Mouse (Mus musculus) gastrocnemius, adult 2 months (tissue): ENCODE data around the gene Hunk. TPM values are rescaled to one million over a fixed set of nuclear protein-coding genes. Genes with fewer than 3 reads are reported as not detected.

Experiments used
- DNase-seq: peaks from one replicate; pipeline ENCODE4 v3.0.0; 2022
- H3K27ac ChIP-seq: fragments of 200-600 bp; 2 replicates; pipeline ENCODE4 v1.8.1; 2022; ENCODE audit warnings: mild to moderate bottlenecking
- H3K4me3 ChIP-seq: fragments of 200-600 bp; 2 replicates; pipeline ENCODE4 v1.8.1; 2022; ENCODE audit warnings: mild to moderate bottlenecking, moderate library complexity
- CTCF ChIP-seq: fragments of 200-600 bp; IDR thresholded peaks from 2 replicates; pipeline ENCODE4 v1.8.1; 2022; ENCODE audit warnings: antibody characterized with exemption, mild to moderate bottlenecking, moderate library complexity
- intact Hi-C: fragments of 180-260 bp; cut with DNase I; formaldehyde crosslinking; loops from one replicate; pipeline ENCODE4 v1.15.1; 2025
- total RNA-seq, 2 experiments: library from RNA; stranded (reverse); gene quantifications; 2 replicates each; pipeline ENCODE4 v1.2.3; 2021

Hunk gene
- total RNA-seq, 2 experiments from 2014 or later: 0.46 to 0.53 TPM

- no peak overlapping the region for H3K4me3 ChIP-seq
- no peak for TF ChIP-seq CTCF
- no peak for DNase-seq
- H3K27ac ChIP-seq: no peak overlapping the region
- intact Hi-C loops: no loop called here
Observed at GRCm38 (mm10) chr16:90505680-90506079, 119.9 kb downstream of the Hunk start.

GRCm38 (mm10) chr16:90511551-90512296, 125.9 kb downstream of the Hunk start:
- intact Hi-C loops: no loop called here
- peak; percentile 30 for TF ChIP-seq CTCF
- H3K4me3 ChIP-seq: peak overlapping the region; percentile 13; the same call in 1 of the 2 replicates
- H3K27ac ChIP-seq: peak overlapping the region; percentile 48; the same call in 1 of the 2 replicates
- DNase-seq: peak; percentile 44

GRCm38 (mm10) chr16:90517041-90517440, 131.2 kb downstream of the Hunk start:
- H3K27ac ChIP-seq: no peak overlapping the region
- intact Hi-C loops: no loop called here
- no peak overlapping the region for H3K4me3 ChIP-seq
- DNase-seq: no peak
- no peak for TF ChIP-seq CTCF

DNA sequence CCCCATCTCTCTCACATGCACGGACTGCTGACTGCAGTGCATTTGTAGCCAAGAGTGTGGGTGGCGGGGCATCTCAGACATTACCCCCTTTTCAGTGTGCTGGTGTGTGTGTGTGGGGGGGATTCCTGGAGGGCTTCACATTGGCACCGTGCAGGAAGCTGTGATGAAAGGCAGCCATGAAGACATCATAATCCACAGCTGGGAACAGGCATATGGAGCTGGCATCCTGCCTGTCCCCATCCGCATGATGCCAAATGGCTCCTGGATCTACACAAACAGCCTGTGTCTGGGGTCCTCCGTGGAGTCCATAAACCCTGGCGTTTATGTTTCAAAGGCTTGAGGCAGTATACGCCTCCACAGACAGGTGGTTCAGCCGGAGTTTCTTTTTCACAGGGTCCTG, 132.4 kb downstream of the Hunk start:
- TF ChIP-seq CTCF: no peak
- intact Hi-C loops: no loop called here
- Histone ChIP-seq H3K4me3 (no peak overlapping the region), H3K27ac (no peak overlapping the region)
- no peak for DNase-seq

DNA sequence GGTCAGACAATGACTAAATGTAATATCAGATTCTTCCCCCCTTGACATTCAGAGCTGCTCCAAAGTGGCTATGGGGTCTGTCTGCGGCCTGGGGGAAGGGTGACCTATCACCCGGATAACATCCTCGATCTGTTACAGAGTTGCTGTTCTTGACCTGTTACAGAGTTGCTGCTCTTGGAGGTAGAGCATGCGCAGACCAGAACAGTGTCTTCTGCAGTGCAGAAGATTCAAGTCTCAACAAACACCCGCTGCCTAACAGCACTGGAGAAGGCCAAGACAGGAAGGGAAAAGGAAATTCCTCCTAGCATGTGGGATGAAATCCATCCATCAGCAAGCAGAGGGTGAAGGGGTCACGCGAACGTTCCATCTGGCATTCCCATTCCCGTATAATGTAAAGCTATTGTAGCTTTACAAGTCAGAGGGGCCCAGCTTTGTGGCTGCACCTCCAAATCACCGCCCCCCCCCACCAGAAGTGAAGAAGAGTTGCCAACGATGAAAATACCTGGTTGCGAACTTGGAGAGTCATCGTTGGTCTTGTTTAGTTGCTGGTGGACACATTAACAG, 133.0 kb downstream of the Hunk start:
- TF ChIP-seq CTCF: no peak
- intact Hi-C loops: no loop called here
- Histone ChIP-seq H3K4me3 (no peak overlapping the region), H3K27ac (no peak overlapping the region)
- DNase-seq: no peak

- intact Hi-C loops: no loop called here
- Histone ChIP-seq H3K4me3 (no peak overlapping the region), H3K27ac (no peak overlapping the region)
- no peak for TF ChIP-seq CTCF
- no peak for DNase-seq
Observed at GRCm38 (mm10) chr16:90521191-90521950, 135.6 kb downstream of the Hunk start.

- intact Hi-C loops: no loop called here
- no peak for TF ChIP-seq CTCF
Observed at GRCm38 (mm10) chr16:90521951-90522255, 136.1 kb downstream of the Hunk start.

GRCm38 (mm10) chr16:90522575-90522974, 136.8 kb downstream of the Hunk start:
- H3K27ac ChIP-seq: no peak overlapping the region
- no peak for DNase-seq
- no peak overlapping the region for H3K4me3 ChIP-seq
- intact Hi-C loops: no loop called here
- no peak for TF ChIP-seq CTCF

More at GRCm38 (mm10) chr16:90521951-90522255, 136.1 kb downstream of the Hunk start:
- Histone ChIP-seq H3K27ac (no peak overlapping the region), H3K4me3 (no peak overlapping the region)
- DNase-seq: no peak

DNA sequence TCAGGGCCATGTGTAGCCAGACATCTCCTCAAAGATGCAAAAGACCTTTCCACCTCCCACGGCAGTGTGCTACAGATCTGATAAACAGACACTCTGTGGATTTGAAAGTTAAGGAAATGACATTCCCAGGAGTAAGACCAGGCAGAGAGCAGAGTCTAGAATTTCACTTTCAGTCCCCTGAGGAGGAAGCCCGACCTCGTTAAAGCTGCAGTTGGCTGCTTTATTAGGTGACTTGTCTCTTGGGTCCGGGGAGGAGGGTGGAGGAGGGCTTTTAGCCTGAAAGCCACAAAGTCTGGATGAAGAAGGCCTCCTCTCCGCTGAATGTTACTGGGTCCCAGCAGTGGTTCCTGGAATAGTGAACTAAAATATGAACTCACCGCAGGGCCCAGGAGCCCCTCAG, 137.6 kb downstream of the Hunk start:
- no peak for TF ChIP-seq CTCF
- Histone ChIP-seq H3K4me3 (peak overlapping the region; percentile 5; the same call in 1 of the 2 replicates), H3K27ac (no peak overlapping the region; the same call in 1 of the 2 replicates)
- intact Hi-C loops: no loop called here
- DNase-seq: peak; percentile 41

DNA sequence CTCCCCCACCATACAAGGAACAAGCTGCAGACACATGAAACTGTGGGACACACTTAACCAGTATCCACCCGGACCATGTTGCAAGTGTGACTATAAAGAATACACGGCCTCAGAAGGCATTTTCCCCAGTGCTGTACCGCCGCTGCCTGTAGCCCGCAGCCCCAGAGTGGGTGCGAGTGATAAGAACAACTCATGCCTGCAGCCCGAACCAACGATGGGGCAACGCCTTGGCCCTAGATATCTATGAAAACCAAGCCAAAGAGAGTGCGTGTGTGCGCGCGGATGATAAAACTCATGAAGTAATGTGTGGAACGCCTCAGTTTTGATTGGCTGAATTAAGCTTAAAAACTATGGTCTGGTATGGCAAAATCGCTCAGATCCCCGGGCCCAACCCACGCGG, 138.1 kb downstream of the Hunk start:
- H3K4me3 ChIP-seq: no peak overlapping the region
- DNase-seq: no peak
- no peak for TF ChIP-seq CTCF
- no peak overlapping the region for H3K27ac ChIP-seq
- intact Hi-C loops: no loop called here

DNA sequence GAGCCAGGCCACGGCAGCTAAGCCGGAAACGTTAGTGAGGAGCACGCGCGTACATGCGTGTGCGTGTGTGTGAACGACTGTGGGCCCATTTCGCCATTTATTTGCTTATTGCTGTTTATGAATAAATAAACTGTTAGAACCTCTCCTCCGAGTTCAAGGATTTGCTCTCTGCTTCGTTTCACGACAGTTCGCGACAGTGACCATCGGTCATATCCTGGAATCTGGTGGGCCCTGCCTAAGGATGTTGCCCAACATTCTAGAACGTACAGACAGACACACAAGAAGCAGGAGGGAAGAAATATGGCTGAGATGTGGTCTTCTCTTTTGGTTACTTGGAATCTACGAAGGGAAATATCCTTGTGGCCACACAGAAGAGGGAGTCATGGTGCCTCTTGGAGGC, 138.6 kb downstream of the Hunk start:
- intact Hi-C loops: no loop called here
- Histone ChIP-seq H3K27ac (no peak overlapping the region), H3K4me3 (no peak overlapping the region)
- no peak for DNase-seq
- TF ChIP-seq CTCF: no peak

DNA sequence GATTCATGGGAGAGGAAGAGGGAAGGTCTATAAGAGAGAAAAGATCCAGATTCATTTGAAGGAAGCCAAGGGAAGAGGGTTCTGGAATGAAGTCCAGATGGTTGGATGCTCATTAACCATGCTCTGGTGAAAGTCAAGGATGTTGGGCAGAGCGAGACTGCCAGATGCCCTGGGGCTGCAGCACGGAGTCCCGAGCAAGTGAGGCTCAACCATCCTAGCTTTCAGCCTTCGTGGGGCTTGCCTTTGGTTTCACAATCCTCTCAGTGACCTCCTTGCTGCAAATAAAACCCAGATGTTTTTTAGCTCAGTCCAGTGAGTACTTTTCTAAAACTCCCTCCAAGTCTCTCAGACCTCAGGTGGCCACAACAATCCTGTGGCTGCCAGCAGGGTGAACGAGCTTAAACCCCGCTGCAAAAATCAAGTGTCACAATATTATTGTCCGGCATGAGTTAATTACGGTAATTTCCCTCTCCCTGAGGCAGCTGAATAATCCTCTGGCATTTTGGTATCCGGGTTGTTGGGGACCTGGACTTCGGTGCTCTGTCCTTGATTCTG, 147.4 kb downstream of the Hunk start:
- peak; percentile 39 for DNase-seq
- intact Hi-C loops: no loop called here
- H3K4me3 ChIP-seq: no peak overlapping the region
- TF ChIP-seq CTCF: no peak
- peak overlapping the region; percentile 58 for H3K27ac ChIP-seq

GRCm38 (mm10) chr16:90534591-90534990, 148.8 kb downstream of the Hunk start:
- DNase-seq: no peak
- H3K27ac ChIP-seq: no peak overlapping the region
- intact Hi-C loops: no loop called here
- H3K4me3 ChIP-seq: no peak overlapping the region
- no peak for TF ChIP-seq CTCF
